35 mouse cellular contexts compared by ENCODE assay signal in genomic region chr2:69308136-69308535, GRCm38 (mm10). TPM values are rescaled to one million over a fixed set of nuclear protein-coding genes. Genes with fewer than 3 reads are reported as not detected.
"Had no signal": no experiment of that assay in that cellular context is flagged by ENCODE, and none has a peak within 500 bp of the region (broad histone marks: within the 10 kb centered on the region; RNA-seq: fewer than 3 reads in every experiment).

No protein-coding gene starts in this region.

- DNase-seq: left cerebral cortex, postnatal 4 days; liver; liver, embryonic 13.5 days; liver, postnatal 0 days; lung, adult 18-20 months; lung, adult 2 months; lung, embryonic 14.5 days; lung, postnatal 14 days; lung, postnatal 36 days; lung, postnatal 4 days; midbrain, embryonic 14.5 days had no signal

- H3K27ac ChIP-seq: limb, embryonic 10.5 days; limb, embryonic 12.5 days; limb, embryonic 13.5 days; limb, embryonic 15.5 days; liver, embryonic 12.5 days; liver, embryonic 13.5 days; liver, embryonic 14.5 days; liver, embryonic 15.5 days; lung, embryonic 15.5 days; macrophage; midbrain, embryonic 10.5 days; midbrain, embryonic 12.5 days; midbrain, embryonic 13.5 days; midbrain, embryonic 15.5 days; neural tube, embryonic 12.5 days; neural tube, embryonic 13.5 days had no signal

- H3K4me3 ChIP-seq: limb, embryonic 10.5 days; limb, embryonic 12.5 days; limb, embryonic 13.5 days; limb, embryonic 15.5 days; liver, embryonic 12.5 days; liver, embryonic 13.5 days; liver, embryonic 15.5 days; lung, embryonic 15.5 days; megakaryocyte, embryonic 14.5 days; midbrain, embryonic 10.5 days; midbrain, embryonic 12.5 days; midbrain, embryonic 13.5 days; midbrain, embryonic 15.5 days; myocyte; neural tube, embryonic 12.5 days; neural tube, embryonic 13.5 days had no signal

RNA-seq across cellular contexts. Expression of gene Abcb11, which starts 34.3 kb away (rescaled TPM):
- total RNA-seq: left cerebral cortex, postnatal 14 days; left cerebral cortex, postnatal 25 days; left cerebral cortex, postnatal 36 days; megakaryocyte progenitor cell, adult 5-6 weeks; megakaryocyte, adult 5-6 weeks; megakaryocyte-erythroid progenitor cell, adult 5-6 weeks; monocyte, adult 5-6 weeks had no signal
